Mouse (Mus musculus): ENCODE measurements around the gene Sgcd. TPM values are rescaled to one million over a fixed set of nuclear protein-coding genes. Genes with fewer than 3 reads are reported as not detected.
"Not testable (repeated sequence)": the region's sequence is repeated elsewhere in the genome, so short reads cannot be mapped to it uniquely, and the experiment has no call there.

Sgcd gene
- total and polyA plus RNA-seq, 3 experiments: 7.1 to 69.5 (median 60.9) TPM

- no peak overlapping the region for H3K4me3 ChIP-seq
- H3K79me2 ChIP-seq (replicated peaks; ENCODE audit: control insufficient read depth, insufficient read depth, low read length): no peaks in the 10 kb centered on the region
- no peaks in the 10 kb centered on the region for H3K36me3 ChIP-seq (ENCODE audit: control insufficient read depth, insufficient read depth, low read length)
- H3K27me3 ChIP-seq (ENCODE audit: control insufficient read depth, insufficient read depth, low read length): no peaks in the 10 kb centered on the region
- intact Hi-C loops (cut with DNase I): no loop called here
- H3K9ac ChIP-seq (ENCODE audit: low read depth, low read length): no peak overlapping the region
- H3K4me1 ChIP-seq (ENCODE audit: control insufficient read depth, insufficient read depth, low read length): no peaks in the 10 kb centered on the region
- TF ChIP-seq EP300 (IDR thresholded peaks at IDR 0.05; ENCODE audit: insufficient read depth, low read depth, low read length) (no peak), CTCF (IDR thresholded peaks at IDR 0.05) (no peak), POLR2A (IDR thresholded peaks at IDR 0.05; ENCODE audit: insufficient read depth, low read depth, low read length) (no peak)
- WGBS: 32% methylated on average over 1 of the region's 1 CpGs
- DNase-seq: no peak
- no peak overlapping the region for H3K27ac ChIP-seq
Observed at GRCm38 (mm10) chr11:47473493-47474230, 515.1 kb downstream of the Sgcd start.

- H3K9ac ChIP-seq (ENCODE audit: low read depth, low read length); H3K36me3 ChIP-seq (ENCODE audit: control insufficient read depth, insufficient read depth, low read length); H3K79me2 ChIP-seq (replicated peaks; ENCODE audit: control insufficient read depth, insufficient read depth, low read length); H3K4me1 ChIP-seq (ENCODE audit: control insufficient read depth, insufficient read depth, low read length); H3K4me3 ChIP-seq; H3K27me3 ChIP-seq (ENCODE audit: control insufficient read depth, insufficient read depth, low read length); DNase-seq; intact Hi-C loops (cut with DNase I); H3K27ac ChIP-seq: not testable (repeated sequence)
Observed at GRCm38 (mm10) chr11:47460700-47461099, 528.1 kb downstream of the Sgcd start.

DNA sequence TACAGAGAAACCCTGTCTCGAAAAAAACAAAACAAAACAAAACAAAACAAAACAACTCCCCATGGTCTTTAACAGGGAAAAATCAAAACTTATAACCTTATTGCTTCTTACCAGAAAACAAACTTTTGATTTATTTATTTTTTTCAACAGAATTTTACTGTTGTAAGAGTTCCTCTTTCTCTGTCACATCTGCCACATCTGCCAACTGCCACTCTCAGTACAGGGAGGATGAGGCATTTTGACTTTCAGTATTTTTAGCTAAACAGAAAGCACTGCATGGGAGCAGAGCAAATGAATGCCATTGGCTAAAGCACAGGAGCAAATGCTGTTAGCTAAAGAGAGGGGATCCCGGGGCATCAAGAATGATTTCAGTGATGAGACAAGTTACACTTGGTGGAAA, 528.6 kb downstream of the Sgcd start:
- no peaks in the 10 kb centered on the region for H3K27me3 ChIP-seq (ENCODE audit: control insufficient read depth, insufficient read depth, low read length)
- 66% methylated on average over 2 of the region's 2 CpGs for WGBS
- no peaks in the 10 kb centered on the region for H3K36me3 ChIP-seq (ENCODE audit: control insufficient read depth, insufficient read depth, low read length)
- H3K9ac ChIP-seq (ENCODE audit: low read depth, low read length): no peak overlapping the region
- DNase-seq: no peak
- intact Hi-C loops (cut with DNase I): no loop called here
- no peak overlapping the region for H3K4me3 ChIP-seq
- H3K79me2 ChIP-seq (replicated peaks; ENCODE audit: control insufficient read depth, insufficient read depth, low read length): no peaks in the 10 kb centered on the region
- TF ChIP-seq POLR2A (IDR thresholded peaks at IDR 0.05; ENCODE audit: insufficient read depth, low read depth, low read length) (no peak), CTCF (IDR thresholded peaks at IDR 0.05) (no peak), EP300 (IDR thresholded peaks at IDR 0.05; ENCODE audit: insufficient read depth, low read depth, low read length) (no peak)
- H3K4me1 ChIP-seq (ENCODE audit: control insufficient read depth, insufficient read depth, low read length): no peaks in the 10 kb centered on the region
- no peak overlapping the region for H3K27ac ChIP-seq

GRCm38 (mm10) chr11:47459214-47459613, 529.6 kb downstream of the Sgcd start:
- H3K27me3 ChIP-seq (ENCODE audit: control insufficient read depth, insufficient read depth, low read length): no peaks in the 10 kb centered on the region
- H3K79me2 ChIP-seq (replicated peaks; ENCODE audit: control insufficient read depth, insufficient read depth, low read length): no peaks in the 10 kb centered on the region
- H3K27ac ChIP-seq: no peak overlapping the region
- no peak for DNase-seq
- intact Hi-C loops (cut with DNase I): no loop called here
- no peaks in the 10 kb centered on the region for H3K36me3 ChIP-seq (ENCODE audit: control insufficient read depth, insufficient read depth, low read length)
- 44% methylated on average over 3 of the region's 3 CpGs for WGBS
- H3K9ac ChIP-seq (ENCODE audit: low read depth, low read length): no peak overlapping the region
- TF ChIP-seq CTCF (IDR thresholded peaks at IDR 0.05): no peak
- TF ChIP-seq POLR2A (IDR thresholded peaks at IDR 0.05; ENCODE audit: insufficient read depth, low read depth, low read length): no peak
- TF ChIP-seq EP300 (IDR thresholded peaks at IDR 0.05; ENCODE audit: insufficient read depth, low read depth, low read length): no peak
- no peak overlapping the region for H3K4me3 ChIP-seq
- H3K4me1 ChIP-seq (ENCODE audit: control insufficient read depth, insufficient read depth, low read length): no peaks in the 10 kb centered on the region

GRCm38 (mm10) chr11:47447790-47448189, 541.0 kb downstream of the Sgcd start:
- intact Hi-C loops (cut with DNase I): no loop called here
- Histone ChIP-seq H3K27ac (no peak overlapping the region), H3K79me2 (replicated peaks; ENCODE audit: control insufficient read depth, insufficient read depth, low read length) (no peaks in the 10 kb centered on the region), H3K27me3 (ENCODE audit: control insufficient read depth, insufficient read depth, low read length) (no peaks in the 10 kb centered on the region), H3K4me1 (ENCODE audit: control insufficient read depth, insufficient read depth, low read length) (no peaks in the 10 kb centered on the region), H3K4me3 (no peak overlapping the region), H3K9ac (ENCODE audit: low read depth, low read length) (no peak overlapping the region), H3K36me3 (ENCODE audit: control insufficient read depth, insufficient read depth, low read length) (no peaks in the 10 kb centered on the region)
- no peak for TF ChIP-seq CTCF (IDR thresholded peaks at IDR 0.05)
- TF ChIP-seq POLR2A (IDR thresholded peaks at IDR 0.05; ENCODE audit: insufficient read depth, low read depth, low read length): no peak
- TF ChIP-seq EP300 (IDR thresholded peaks at IDR 0.05; ENCODE audit: insufficient read depth, low read depth, low read length): no peak
- WGBS: 57% methylated on average over 2 of the region's 2 CpGs
- no peak for DNase-seq

DNA sequence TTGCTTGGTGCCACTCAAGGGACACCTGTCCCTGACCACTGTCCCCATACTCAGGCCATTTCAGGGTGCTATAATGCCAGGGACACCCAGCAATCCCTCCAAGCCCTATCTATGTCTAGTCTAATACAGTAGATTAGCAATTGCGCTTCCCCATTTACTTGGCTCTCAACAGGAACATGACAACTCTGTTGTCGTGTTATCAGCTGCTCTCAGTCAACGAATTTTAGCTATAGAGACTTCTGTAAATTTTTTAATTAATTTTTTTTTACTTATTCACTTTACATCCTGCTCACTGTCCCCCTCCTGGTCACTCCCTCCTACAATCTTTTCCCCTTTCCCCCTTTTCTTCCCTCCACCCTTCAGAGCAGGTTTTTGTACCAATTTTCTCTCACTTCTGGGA, 542.4 kb downstream of the Sgcd start:
- H3K27ac ChIP-seq: no peak overlapping the region
- H3K27me3 ChIP-seq (ENCODE audit: control insufficient read depth, insufficient read depth, low read length): no peaks in the 10 kb centered on the region
- H3K4me1 ChIP-seq (ENCODE audit: control insufficient read depth, insufficient read depth, low read length): no peaks in the 10 kb centered on the region
- no peaks in the 10 kb centered on the region for H3K79me2 ChIP-seq (replicated peaks; ENCODE audit: control insufficient read depth, insufficient read depth, low read length)
- H3K9ac ChIP-seq (ENCODE audit: low read depth, low read length): no peak overlapping the region
- no peak for DNase-seq
- H3K4me3 ChIP-seq: no peak overlapping the region
- intact Hi-C loops (cut with DNase I): no loop called here
- 55% methylated on average over 3 of the region's 3 CpGs for WGBS
- TF ChIP-seq POLR2A (IDR thresholded peaks at IDR 0.05; ENCODE audit: insufficient read depth, low read depth, low read length) (no peak), EP300 (IDR thresholded peaks at IDR 0.05; ENCODE audit: insufficient read depth, low read depth, low read length) (no peak), CTCF (IDR thresholded peaks at IDR 0.05) (no peak)
- no peaks in the 10 kb centered on the region for H3K36me3 ChIP-seq (ENCODE audit: control insufficient read depth, insufficient read depth, low read length)
